Mouse (Mus musculus) testis, adult 2 months (tissue): ENCODE data around the gene Mapk13.

ENCODE experiments used
- CTCF ChIP-seq: fragments of 200-500 bp; IDR thresholded peaks from 2 replicates; pipeline ENCODE4 v1.5.1; 2012; ENCODE audit warnings: low read depth, mild to moderate bottlenecking, inconsistent platforms, low read length, moderate library complexity; ENCODE audit not compliant: control insufficient read depth, insufficient read depth, insufficient replicate concordance
- POLR2A ChIP-seq: fragments of 200-500 bp; IDR thresholded peaks from 2 replicates; pipeline ENCODE4 v1.6.1; 2012; ENCODE audit warnings: low read depth, mild to moderate bottlenecking, inconsistent platforms, low read length, moderate library complexity; ENCODE audit not compliant: control insufficient read depth

GRCm38 (mm10) chr17:28769875-28770421 is 851 bp downstream of the Mapk13 start:
- TF ChIP-seq POLR2A (no peak), CTCF (no peak)
